Mouse (Mus musculus) natural killer cell, adult 2 months (primary cell): ENCODE measurements at regions not wholly inside any gene's neighbourhood (a gene's known extent, or its start where the extent isn't known, plus 50 kb on each side); places are given as distances from the start of the nearest gene placed in this dataset.

ENCODE experiments used
- DNase-seq, 2 experiments: peaks; one replicate each; pipeline ENCODE4 v3.0.0; 2022; ENCODE audit warnings: low spot score in 2 of 2

DNA sequence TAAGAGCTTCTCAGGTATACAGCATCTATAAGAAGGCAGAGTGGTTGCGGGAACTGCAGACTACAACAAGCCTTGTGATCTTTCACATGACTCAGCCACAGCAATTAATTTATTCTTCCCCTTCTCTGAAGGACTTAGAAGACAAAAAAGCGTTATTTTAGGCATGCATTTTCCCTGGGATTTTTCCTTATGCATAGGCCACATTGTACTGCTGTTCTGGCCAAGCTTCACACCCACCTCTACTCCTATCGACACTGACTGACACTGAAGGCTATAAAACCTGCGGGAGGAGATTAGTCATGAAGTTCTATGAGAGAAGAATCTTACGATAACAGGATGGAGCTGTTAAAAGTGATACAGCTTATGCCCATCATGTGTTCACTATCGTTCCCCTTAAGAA lies 441.9 kb downstream of the Tox3 start:
- no peak for DNase-seq

DNA sequence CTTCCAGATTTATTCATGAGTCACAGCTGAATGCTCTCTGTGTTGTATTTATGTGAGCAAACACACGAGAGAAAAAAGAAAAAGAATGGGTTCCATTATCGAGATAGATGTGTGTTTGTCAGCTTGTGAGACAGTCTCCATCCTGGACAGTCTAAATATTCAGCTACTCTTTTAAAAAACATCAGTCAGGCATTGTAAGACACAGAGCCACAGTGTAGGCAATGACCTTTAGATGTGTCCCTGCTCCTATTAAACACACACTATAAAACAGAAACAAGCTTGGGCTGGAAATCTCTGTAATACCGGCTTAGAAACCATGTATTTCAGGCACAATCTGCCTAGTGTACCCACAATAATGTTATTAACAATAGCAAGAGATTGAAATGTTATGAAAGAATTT lies 442.6 kb downstream of the Tox3 start:
- no peak for DNase-seq

DNA sequence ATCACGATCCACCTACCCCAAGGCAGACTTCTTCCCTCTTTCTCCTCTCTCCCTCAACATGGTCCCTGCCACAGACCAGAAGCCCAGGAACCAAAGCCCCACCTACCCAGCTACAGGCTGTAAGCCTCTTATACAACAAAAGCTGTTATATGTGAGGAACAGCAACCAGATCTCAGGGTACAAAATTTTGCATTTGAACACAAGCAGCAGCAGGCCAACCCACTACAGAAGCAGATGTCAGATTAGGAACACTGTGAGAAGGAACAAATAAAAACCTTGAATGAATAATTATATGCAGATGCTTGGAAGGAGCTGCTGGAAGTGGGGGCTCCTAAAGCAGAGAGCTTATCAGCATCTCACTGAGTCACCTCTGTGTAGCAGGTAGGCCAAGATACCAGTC lies 444.8 kb downstream of the Tox3 start:
- DNase-seq = no peak

DNA sequence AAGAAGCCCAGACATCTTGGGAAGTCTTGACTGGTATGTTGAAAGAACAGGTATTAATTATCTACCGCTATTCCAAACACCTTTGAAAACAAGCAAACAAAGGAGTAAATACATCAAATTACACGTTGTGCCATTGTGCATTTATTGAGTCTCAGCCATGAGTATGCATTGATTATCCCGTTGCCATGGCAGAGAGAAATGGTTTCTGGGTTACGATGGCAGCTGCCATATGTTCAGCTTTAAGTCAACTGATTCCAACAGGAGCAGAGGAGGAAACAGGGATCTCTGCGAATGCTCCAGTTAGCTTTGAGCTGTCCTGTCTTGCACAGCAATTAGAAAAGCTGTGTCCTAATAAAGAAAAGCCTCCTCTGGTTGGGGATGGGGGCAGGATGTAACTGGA lies 475.4 kb downstream of the Tox3 start:
- DNase-seq = no peak

DNA sequence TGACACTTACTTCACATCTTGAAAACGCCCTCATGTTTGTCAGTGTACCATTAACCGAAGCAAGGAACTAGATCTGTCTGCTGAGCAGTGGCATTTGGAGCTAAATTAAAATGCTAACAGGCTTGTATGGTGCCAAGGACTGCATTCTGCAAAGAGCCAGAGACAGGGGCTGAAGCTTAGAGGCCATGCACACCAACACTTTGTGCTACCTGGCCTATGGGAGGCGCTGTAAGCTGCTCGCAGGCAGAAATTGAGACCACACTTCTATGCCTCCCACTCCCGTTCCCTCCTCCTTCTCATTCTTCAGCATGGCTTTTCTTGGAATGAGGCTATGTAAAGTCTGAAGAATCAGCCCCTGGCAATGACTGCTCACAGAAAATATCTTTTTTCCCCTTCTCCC lies 476.2 kb downstream of the Tox3 start:
- DNase-seq = no peak

DNA sequence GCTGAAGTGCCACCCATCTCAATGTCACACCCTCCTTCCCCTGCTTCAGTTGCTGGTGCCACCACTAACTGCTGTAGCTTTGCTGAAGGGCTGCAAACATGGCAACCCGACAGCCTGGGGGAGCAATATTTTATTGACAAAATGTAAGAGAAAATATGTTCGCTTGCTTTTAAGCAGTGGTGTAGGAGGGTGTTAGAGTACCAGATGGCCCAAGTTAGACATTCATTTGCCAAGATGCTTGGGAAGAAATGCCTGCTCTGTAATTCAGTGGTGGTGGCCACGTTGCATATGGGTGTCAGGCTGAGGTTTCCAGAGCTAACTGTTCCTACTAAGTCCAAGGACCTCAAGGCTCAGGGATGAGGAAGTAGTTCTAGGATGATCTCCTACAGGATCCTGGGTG lies 488.3 kb downstream of the Tox3 start:
- no peak for DNase-seq

DNA sequence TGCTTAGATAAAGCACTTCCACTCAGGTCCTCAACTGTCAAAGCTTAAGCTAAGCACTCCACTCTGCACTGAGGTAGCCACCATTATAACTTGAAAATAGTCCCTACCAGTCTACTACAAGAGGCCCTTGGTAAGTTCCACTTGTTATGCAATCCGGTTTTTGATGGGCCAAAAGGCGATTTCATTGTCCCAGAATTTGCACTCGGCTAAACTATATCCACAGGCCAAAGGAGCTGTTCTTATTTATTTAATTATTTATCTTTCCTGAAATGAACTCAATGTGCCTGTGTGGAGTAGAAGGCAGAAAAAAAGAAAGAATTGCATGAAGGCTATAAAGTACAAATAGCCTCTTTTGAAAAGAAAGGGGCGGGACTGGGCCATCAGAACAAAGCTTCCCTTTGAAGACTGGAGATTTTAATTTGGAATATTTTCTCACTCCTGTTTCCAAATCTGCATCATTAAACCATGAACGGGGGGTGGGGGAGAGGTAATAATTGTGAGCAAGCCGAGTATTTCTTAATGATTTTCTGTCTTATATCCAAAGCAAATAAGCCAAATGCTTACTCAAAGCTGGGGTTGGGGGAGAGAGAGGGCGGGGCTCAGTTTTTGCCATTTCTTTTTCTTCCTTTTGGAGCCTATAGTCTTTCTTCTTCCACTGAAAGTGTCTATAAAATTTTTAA lies 489.3 kb downstream of the Tox3 start:
- no peak for DNase-seq

DNA sequence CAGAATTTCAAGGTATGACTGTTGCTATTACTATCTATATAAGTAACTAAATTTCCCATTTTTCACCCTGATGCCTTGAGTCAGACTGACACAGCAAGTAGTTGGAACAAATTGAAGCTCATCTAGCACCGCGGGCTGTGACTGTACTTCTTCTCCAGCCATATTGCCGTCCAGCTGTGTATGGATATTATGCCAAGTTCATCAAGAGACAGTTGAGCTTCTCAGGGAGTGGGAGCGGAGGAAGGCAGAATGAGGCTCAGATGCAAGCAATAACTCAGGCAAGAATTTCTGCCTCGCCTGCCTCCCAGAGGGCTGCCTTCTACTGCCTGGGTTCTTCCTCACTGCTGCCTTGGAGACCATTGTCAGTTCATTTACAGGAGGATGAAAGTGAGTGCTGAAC lies 492.6 kb downstream of the Tox3 start:
- no peak for DNase-seq

DNA sequence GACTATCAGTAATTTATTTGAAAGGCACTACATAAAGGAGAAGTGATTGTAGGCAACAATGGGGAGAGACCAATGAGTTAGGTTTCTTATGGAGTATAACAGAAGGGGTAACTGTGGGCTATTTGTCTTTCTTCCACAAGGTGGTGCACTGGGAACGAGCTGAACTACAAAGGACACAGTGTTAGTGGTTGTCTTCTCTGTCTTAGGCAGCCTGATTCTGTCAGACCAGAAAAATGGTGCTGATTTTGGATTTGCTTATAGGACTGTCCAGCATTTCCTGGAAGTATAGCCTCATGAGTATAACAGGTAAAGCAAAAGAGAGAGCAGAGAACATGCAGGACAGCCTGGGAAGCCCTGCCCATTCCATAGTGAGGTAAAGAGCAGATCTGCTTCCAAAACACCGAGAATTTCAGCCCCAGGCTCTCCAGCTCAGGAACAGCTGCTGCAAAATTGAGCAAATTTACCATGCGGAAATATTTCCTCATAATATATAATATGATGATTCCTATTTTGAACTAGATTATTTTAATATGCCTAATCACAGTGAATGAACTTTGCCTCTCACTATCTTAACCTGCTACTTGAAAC lies 497.8 kb downstream of the Tox3 start:
- DNase-seq = no peak

DNA sequence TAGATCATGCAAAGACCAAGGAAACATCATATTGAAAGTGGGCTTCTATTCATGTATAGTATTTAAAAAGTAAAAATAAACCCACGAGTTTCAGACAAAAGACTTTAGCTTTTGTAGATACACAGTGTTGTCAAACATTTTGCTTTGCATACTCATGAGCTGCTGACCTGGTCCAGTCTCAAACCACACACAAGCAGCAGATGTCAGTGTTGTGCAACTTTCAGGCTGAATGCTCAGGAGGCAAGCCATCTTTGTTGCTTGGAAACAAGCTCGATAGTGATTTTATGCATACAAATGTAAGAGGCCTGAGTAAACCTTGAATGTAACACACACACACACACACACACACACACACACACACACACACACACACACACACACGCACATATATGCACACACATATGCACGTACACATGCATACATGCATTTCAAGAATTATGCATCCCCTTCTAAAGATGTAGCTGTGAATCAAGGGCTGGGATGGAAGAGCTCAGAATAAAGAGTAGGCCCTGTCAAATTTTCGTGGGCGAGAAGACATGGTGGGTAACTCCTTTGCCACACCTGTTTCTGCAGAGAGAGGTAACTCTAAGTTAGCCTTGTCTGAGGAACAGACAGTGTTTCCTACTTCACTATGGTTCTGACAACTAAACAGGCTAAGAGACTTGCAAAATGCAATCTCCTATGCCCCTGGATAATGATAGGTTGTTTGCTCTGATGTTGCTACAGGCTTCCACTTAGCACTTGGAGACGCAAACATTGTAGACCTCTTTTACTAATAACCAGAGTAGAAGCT lies 498.5 kb downstream of the Tox3 start:
- DNase-seq = no peak

DNA sequence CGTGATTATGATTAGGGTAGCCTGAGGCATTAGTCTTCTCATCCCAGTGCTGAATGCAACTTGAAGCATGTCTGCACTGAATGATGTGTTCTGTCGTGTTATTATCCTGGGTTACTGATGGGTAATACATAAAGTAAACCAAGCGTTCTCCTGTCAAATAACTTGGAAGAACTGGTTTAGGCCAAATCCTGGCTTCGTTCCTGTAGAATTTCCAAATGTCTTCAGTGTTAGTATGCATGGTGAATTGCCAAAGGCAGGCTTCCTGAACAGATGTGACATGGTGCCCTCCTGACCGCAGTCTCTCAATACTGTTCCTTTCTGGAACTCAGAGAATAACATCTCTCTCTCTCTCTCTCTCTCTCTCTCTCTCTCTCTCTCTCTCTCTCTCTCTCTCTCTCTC lies 509.6 kb downstream of the Tox3 start:
- no peak for DNase-seq

DNA sequence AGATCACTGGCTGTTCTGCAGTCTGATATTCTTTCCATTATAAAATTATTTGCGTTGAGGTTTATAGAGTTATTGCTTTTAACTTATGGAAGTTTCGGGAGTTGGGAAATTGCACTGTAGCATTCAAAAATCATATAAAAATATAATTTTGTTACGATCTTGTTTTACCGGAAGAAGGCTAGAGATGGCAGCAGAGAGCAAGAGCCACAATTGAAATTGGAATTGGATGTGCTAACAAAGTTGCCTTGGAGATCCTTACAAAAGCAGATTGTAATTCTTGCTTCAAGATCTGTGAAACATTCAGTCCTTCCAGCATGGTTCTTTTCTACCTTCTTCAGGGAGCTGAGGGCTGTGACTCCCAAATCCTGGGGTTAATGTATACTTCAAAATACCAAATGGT lies 514.4 kb downstream of the Tox3 start:
- DNase-seq = no peak

DNA sequence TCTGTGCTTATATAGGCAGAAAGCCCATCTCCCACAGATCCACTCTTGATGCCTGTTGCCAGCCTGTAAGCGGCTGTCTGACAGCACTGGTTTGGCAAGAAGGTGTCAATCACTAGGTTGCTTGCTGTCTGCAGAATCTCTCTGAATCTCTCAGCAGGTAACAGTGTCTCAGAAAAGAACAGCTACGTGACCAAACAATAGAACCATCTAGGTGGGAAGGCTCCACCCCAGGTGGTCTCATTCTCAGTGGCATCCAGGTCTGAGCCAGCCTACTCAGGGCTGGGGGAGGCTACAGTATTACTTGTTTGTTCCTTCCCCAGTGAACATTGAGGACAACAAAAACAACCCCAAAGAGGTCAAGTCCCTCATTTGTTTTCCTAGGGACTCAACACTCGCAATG lies 523.6 kb downstream of the Tox3 start:
- DNase-seq = no peak

DNA sequence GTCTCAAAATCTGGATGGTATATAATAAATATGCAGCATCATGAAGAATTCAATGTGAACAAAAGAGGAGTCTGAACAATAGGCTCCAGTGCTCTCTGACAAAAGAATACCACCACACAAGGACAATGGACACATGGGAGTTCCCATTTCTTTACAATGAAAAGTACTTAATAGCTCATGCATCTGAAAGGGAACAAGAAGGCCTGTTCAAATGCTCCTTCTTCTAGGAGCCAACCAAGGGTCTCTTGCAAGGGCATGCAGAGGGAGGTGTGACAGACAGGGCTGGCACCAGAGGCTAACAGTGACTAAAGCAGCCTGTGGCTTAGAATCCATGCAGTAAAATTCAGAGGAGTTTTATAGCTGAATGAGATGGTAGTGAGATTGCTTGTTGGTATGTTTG lies 524.5 kb downstream of the Tox3 start:
- DNase-seq = no peak

DNA sequence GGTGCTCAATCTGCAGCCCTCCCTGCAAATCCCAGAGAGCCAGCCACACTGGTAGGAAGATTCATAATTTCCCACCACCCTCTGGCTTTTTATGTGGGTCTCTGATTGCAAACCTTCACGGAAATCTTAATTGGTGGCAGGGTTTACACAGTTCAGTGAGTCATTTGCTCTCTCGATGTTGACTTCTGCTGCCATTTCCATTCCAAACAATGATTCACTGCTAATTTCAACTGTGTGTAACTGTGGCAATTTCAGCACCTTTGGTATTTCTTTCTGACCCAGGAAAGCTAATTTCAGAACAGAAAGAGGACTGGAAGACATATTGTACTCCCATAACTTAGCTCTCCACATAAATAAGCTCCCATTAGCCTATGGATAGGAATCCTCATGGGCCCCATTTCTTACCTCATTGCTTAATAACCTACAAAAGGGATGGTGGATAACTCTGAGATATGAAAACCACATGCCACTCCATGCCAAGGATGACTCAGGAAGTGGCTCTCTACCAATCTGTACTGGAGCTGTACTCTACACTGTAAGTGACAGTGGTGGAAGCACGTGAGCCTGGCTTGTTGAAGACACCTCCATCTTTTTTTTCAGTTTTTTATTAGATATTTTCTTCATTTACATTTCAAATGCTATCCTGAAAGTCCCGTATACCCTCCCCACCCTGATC lies 536.0 kb downstream of the Tox3 start:
- DNase-seq = no peak

DNA sequence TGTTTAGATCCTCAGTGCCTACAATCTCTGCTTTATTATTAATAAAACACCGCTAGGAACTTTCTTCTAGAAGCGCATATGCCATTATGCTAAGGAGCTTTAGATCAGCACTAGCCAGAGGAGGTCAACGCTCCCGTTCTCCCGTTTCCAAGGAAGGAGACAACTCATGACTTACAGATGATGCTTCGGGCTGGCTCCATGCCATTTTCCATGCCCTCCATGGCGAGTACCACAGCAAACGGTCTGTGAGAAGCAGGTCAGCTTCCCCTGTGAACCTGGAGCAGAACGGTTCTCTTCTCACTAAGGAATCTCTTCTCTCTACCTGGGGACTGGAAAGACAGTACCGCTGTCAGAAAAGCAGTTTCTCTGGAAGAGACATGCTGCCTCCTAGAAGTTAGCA lies 559.8 kb downstream of the Tox3 start:
- no peak for DNase-seq

DNA sequence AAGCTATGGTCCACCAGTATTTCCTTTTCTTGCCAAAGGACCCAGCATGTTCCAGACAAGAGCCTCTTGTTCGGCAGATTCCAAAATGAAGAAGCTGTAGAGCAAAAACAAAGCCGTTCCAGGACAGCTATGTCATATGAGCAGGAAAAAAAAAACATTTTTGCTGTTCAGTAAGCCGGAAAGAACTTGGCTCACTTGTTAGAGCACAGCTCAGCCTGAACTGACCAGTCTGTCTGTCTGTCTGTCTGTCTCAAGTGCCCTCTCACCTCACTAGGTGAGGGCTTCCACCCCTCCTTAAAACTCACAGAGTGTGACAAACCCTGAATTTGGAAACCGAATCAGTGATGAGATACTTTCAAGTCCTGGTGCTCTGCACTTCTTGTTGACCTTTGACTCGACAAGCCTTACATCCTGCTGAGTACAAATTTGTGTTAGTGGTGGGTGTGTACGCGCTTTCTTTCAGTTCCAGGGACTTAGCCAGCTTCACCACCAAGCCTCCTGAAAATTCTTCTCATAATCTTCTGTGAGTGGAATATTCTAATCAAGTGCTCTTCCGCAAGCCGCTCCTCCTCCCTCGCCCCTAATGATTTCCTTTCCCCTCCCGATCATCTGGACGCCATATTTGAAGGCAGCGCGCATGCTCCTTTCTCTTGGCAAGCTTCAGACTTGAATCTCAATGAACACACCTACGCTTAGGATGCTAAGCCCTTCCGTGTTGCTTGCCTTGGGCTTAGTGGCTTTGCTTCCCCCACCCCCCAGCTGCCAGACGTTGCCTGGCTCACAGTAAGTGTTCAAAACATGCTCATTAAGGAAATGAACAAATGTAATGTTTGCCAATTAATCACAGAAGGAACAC lies 560.9 kb downstream of the Tox3 start:
- no peak for DNase-seq

DNA sequence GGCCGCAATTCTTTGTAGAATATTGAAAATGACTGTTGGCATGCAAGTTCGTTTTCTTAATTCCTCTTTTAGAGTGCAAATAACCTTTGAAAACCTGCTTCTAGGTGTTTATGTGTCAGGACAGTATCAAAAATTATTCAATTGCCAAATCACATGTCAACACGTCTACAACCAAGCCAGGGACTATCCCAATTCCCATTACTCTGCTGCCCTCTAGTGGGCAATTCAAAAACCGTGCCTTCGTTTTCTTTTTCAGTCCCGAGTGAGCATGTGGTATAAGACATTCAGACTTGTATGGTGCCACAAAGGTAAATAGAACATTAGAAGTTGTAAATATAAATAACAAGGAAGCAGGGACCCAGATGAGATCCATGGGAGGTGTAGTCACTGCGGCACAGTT lies 563.1 kb downstream of the Tox3 start:
- DNase-seq = peak; percentile 35 to 36

DNA sequence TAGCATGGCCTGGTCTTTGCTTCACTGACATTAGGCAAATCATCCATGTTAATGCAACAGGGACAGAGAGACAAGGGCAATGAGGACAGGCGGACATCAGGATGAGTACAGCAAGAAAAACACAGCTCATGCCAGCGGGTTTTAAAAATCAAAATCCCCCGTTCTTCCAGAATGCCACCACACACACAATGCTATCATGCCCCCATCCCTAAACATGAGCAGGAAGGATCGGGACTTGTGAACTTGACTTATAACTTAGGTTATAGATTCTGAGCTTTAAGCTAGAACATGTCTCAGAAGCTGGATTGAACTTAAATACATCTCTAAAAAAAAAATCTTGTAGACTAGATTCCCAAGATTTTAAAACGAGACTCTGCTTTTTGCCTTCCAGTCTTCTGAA lies 564.8 kb downstream of the Tox3 start:
- no peak for DNase-seq

DNA sequence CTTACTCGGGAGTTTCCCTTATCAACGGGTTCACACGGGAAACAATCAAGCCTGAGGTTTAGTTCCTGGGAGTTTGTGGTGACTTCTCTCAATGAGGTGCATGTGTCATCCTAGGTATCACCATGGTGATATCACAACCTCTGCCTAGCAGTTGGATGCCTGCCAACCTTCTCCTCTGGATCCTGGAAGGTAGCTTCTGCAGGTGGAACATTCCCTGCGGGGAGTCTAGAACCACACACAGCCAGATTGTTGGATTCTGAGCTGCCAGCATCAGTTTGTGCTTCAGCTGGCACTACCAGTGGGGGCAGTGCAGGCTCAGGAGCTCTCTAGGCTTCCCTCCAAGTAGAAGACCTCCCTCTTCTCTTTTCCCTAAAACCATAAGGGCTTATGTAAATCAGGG lies 581.8 kb downstream of the Tox3 start:
- DNase-seq = no peak

DNA sequence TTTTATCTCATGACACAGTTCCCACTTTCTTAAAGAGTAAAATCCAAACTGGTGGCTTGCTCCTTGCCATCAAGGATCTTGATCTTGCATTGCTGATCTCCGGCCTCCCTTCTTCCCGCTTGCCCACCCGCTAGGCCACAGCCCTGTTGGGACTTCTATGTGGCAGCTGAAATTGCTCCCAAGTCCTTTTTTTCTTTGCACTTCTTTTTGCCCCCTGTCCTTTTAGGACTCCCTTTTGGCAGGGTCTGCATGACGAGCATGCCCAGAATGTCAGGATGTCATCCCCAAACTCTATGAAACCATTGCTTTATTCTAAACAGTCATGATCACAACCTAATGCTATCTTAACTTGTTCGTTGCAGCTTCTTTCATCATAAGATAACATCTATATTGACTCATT lies 588.6 kb downstream of the Tox3 start:
- DNase-seq = no peak

DNA sequence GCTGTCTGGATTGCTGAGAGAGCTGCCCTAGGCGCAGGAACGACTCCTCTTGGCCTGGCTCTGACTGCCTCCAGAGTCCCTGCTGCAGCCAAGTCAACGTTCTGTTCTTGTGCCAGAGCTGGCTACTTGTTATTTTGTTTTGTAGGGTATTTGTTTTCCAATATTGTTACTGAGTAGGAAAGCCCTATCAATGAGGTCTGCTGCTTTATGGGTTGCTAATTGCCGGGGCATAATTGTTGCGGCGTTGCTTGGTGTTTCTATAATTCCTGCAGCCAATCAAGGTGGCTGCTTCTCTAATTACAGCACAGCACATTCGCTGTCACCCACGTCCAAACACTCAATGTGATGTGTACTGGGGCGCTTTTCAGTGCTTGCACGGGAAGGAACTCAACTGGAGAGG lies 589.4 kb downstream of the Tox3 start:
- no peak for DNase-seq
